Mouse (Mus musculus): ENCODE measurements around the gene 3425401B19Rik.

GRCm38 (mm10) chr14:32721461-32721860, 36.4 kb upstream of the 3425401B19Rik start:
- TF ChIP-seq CTCF (IDR thresholded peaks at IDR 0.05; ENCODE audit: low read depth): no peak
- TF ChIP-seq EP300 (IDR thresholded peaks at IDR 0.05; ENCODE audit: low read depth): no peak
